Comparison of ENCODE assay signal across 9 mouse cellular contexts in the genomic region with DNA sequence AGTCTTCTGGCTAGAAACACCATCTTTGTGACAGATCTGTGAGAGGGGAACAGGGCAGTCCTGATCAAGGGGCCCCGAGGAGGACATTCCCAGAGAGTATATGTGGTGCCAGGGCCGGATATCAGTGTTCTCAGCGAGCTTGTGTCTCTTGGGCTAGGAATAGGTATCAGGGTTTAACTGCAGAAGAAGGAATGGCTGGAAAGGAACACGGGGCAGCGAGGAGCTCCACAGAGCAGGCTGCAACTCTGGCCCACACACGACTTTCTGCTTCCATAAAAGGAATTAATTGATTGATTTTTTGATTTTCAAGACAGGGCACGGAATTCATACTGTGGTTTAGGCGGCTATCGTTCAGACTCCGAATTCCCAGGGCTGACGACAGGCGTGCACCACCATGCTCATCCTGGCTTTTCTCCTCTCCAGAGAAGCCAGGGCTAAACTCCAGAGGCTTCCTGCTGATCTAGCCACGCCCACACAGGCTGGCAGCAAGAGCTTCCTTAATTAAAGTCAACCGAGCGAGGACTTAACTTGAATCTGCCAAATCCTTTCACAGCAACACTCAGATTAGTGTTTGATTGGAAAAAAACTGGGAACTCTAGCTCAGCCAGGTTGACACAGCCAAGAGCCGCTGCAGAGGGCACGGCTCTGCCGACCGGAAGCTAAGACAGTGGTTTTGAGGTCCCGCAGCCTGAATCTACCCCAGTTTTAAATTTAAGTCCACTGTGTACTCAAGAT.
DNase-seq lines count a peak whose midpoint lies in the region; ATAC-seq lines count a peak whose summit lies in the region.
"Had no signal": no experiment of that assay in that cellular context is flagged by ENCODE, and none has a peak within 500 bp of the region (broad histone marks: within the 10 kb centered on the region; RNA-seq: fewer than 3 reads in every experiment).

No protein-coding gene starts in this region.

- H3K4me3 ChIP-seq in embryonic facial prominence, embryonic 15.5 days (replicated peaks) = peak overlapping the region; percentile 35
- H3K4me3 ChIP-seq in liver, embryonic 16.5 days (ENCODE audit: low read depth, low read length) = peak overlapping the region; percentile 24; the same call in 1 of the 2 replicates
- H3K4me3 ChIP-seq in neural tube, embryonic 13.5 days = peak overlapping the region; percentile 22

- no peaks in the 10 kb centered on the region for H3K27me3 ChIP-seq in embryonic facial prominence, embryonic 15.5 days
- no peaks in the 10 kb centered on the region for H3K27me3 ChIP-seq in liver, embryonic 16.5 days (ENCODE audit: control insufficient read depth, insufficient read depth, low read depth, low read length)
- peaks cover 7% of the 10 kb centered on the region; the same call in 1 of the 2 replicates for H3K27me3 ChIP-seq in neural tube, embryonic 13.5 days

- H3K27ac ChIP-seq in embryonic facial prominence, embryonic 15.5 days (replicated peaks) = no peak overlapping the region
- no peak overlapping the region for H3K27ac ChIP-seq in liver, embryonic 16.5 days (ENCODE audit: low read length)
- H3K27ac ChIP-seq in neural tube, embryonic 13.5 days (replicated peaks) = no peak overlapping the region
- H3K27ac ChIP-seq: macrophage had no signal

- peak; percentile 60; the same call in 1 of the 2 replicates for ATAC-seq in embryonic facial prominence, embryonic 15.5 days (ENCODE audit: insufficient number of reproducible peaks, low FRiP score, low TSS enrichment, low read depth)
- ATAC-seq in liver, embryonic 16.5 days (ENCODE audit: low read depth) = no peak
- peak; percentile 88 for ATAC-seq in neural tube, embryonic 13.5 days (ENCODE audit: low read depth)

- 5% methylated on average over 20 of the region's 20 CpGs for WGBS in embryonic facial prominence, embryonic 15.5 days
- 11% methylated on average over 20 of the region's 20 CpGs for WGBS in liver, embryonic 16.5 days (ENCODE audit: insufficient replicate concordance)
- WGBS in neural tube, embryonic 13.5 days = 9% methylated on average over 20 of the region's 20 CpGs

- H3K4me1 ChIP-seq in embryonic facial prominence, embryonic 15.5 days = peaks cover 9% of the 10 kb centered on the region; the same call in 1 of the 2 replicates
- no peaks in the 10 kb centered on the region for H3K4me1 ChIP-seq in liver, embryonic 16.5 days (ENCODE audit: control insufficient read depth, low read depth, low read length)
- H3K4me1 ChIP-seq in neural tube, embryonic 13.5 days (replicated peaks) = peaks cover 13% of the 10 kb centered on the region

- H3K9me3 ChIP-seq in embryonic facial prominence, embryonic 15.5 days (replicated peaks) = no peaks in the 10 kb centered on the region
- H3K9me3 ChIP-seq in liver, embryonic 16.5 days (replicated peaks; ENCODE audit: control insufficient read depth, low read length) = no peaks in the 10 kb centered on the region
- H3K9me3 ChIP-seq in neural tube, embryonic 13.5 days = no peaks in the 10 kb centered on the region

- H3K9ac ChIP-seq in embryonic facial prominence, embryonic 15.5 days = no peak overlapping the region
- no peak overlapping the region for H3K9ac ChIP-seq in liver, embryonic 16.5 days (ENCODE audit: low read depth, low read length)
- H3K9ac ChIP-seq in neural tube, embryonic 13.5 days = peak overlapping the region; percentile 13; the same call in 1 of the 2 replicates

- intact Hi-C loops in heart, postnatal 14 days (cut with DNase I) = no loop called here

- peak overlapping the region; percentile 65 for H3K4me2 ChIP-seq in embryonic facial prominence, embryonic 15.5 days (replicated peaks)
- H3K4me2 ChIP-seq in liver, embryonic 16.5 days (ENCODE audit: low read depth, low read length) = peak overlapping the region; percentile 47
- peak overlapping the region; percentile 55 for H3K4me2 ChIP-seq in neural tube, embryonic 13.5 days

- DNase-seq in thymus, postnatal 25 days = peak; percentile 14
- DNase-seq in thymus, postnatal 10 days (ENCODE audit: low spot score in 2 of 2) = no peak
- peak; percentile 29 to 43 for DNase-seq in heart, postnatal 14 days
- peak; percentile 79 to 87 for DNase-seq in kidney, postnatal 25 days
- DNase-seq in natural killer cell, adult 2 months (ENCODE audit: low spot score in 2 of 2) = no peak

- no peaks in the 10 kb centered on the region for H3K36me3 ChIP-seq in embryonic facial prominence, embryonic 15.5 days
- H3K36me3 ChIP-seq in liver, embryonic 16.5 days (ENCODE audit: control insufficient read depth, insufficient read depth) = no peaks in the 10 kb centered on the region
- H3K36me3 ChIP-seq in neural tube, embryonic 13.5 days = no peaks in the 10 kb centered on the region

Comparison
In these comparisons a context has a peak if more than half of its experiments do, and no peak if none do; other contexts are left out.
1. DNase-seq: peak in thymus, postnatal 25 days (single experiment), heart, postnatal 14 days (2 of 2) and kidney, postnatal 25 days (2 of 2); none in thymus, postnatal 10 days (0 of 2) and natural killer cell, adult 2 months (0 of 2).
2. Peak in every context shown above with its lines, with median percentiles within 50 percentile points of each other: H3K4me2 ChIP-seq and H3K4me3 ChIP-seq.